Mouse (Mus musculus) CH12.LX (cell line): ENCODE data around the gene Bach2. TPM values are rescaled to one million over a fixed set of nuclear protein-coding genes. Genes with fewer than 3 reads are reported as not detected.

Source experiments
- DNase-seq: peaks from one replicate; pipeline ENCODE4 v3.0.0-alpha.2; 2013; ENCODE audit errors: extremely low read depth
- H3K27ac ChIP-seq: 2 replicates; pipeline ENCODE4 v1.5.1; 2012; ENCODE audit warnings: low read depth, mild to moderate bottlenecking, control low read depth, moderate library complexity; ENCODE audit not compliant: insufficient read depth
- H3K27me3 ChIP-seq: replicated peaks from 2 replicates; pipeline ENCODE3; 2012; ENCODE audit warnings: inconsistent platforms
- H3K36me3 ChIP-seq, 2 experiments: replicated peaks in 1 of 2; 2 replicates each; pipeline versions ENCODE3 to v1.6.1; 2012; ENCODE audit warnings: inconsistent platforms in 1 of 2, low read length in 1 of 2, mild to moderate bottlenecking in 1 of 2, mixed read lengths in 1 of 2, moderate library complexity in 1 of 2; ENCODE audit not compliant: control insufficient read depth in 1 of 2, insufficient read depth in 1 of 2
- H3K4me1 ChIP-seq, 2 experiments: 2 replicates each; pipeline ENCODE4 v1.6.1; 2012; ENCODE audit warnings: inconsistent platforms in 1 of 2, moderate library complexity in 1 of 2; ENCODE audit not compliant: insufficient read depth in 2 of 2, control insufficient read depth in 1 of 2
- H3K4me2 ChIP-seq: 2 replicates; pipeline ENCODE4 v1.6.1; 2012; ENCODE audit warnings: low read depth, mild to moderate bottlenecking, control low read depth; ENCODE audit not compliant: poor library complexity, insufficient read depth, severe bottlenecking
- H3K4me3 ChIP-seq, 3 experiments: fragments of 150-350 bp in 1 of 3; sonication (generic) in 1 of 3; replicated peaks in 1 of 3; 2 replicates each; pipeline versions ENCODE3 to v1.5.1; 2011 to 2012; ENCODE audit warnings: low read depth in 2 of 3, low read length in 2 of 3, mild to moderate bottlenecking in 2 of 3, moderate library complexity in 2 of 3, control low read depth in 1 of 3, improper control_type of control experiment in 1 of 3, inconsistent platforms in 1 of 3, mixed read lengths in 1 of 3; ENCODE audit not compliant: poor library complexity in 1 of 3
- H3K79me2 ChIP-seq: replicated peaks from 2 replicates; pipeline ENCODE4 v1.6.1; 2012; ENCODE audit warnings: mild to moderate bottlenecking, moderate library complexity; ENCODE audit not compliant: control insufficient read depth, poor library complexity, insufficient read depth, severe bottlenecking; ENCODE audit errors: extremely low read depth
- H3K9ac ChIP-seq: 2 replicates; pipeline ENCODE4 v1.6.1; 2012; ENCODE audit warnings: low read depth, mild to moderate bottlenecking, control low read depth, moderate library complexity; ENCODE audit not compliant: insufficient read depth
- H3K9me3 ChIP-seq: replicated peaks from 2 replicates; pipeline ENCODE3; 2012; ENCODE audit warnings: low read length, inconsistent platforms, mixed read lengths
- CHD1 ChIP-seq: IDR thresholded peaks from 2 replicates; pipeline ENCODE4 v1.6.1; 2012; ENCODE audit warnings: low read depth, low read length, improper control_type of control experiment, inconsistent platforms
- CHD2 ChIP-seq: IDR thresholded peaks from 2 replicates; pipeline ENCODE4 v1.6.1; 2011; ENCODE audit warnings: low read length, improper control_type of control experiment
- E2F4 ChIP-seq: IDR thresholded peaks from 2 replicates; pipeline ENCODE4 v1.6.1; 2011; ENCODE audit warnings: low read depth, low read length, improper control_type of control experiment; ENCODE audit not compliant: insufficient replicate concordance
- ELF1 ChIP-seq: IDR thresholded peaks from 2 replicates; pipeline ENCODE4 v1.6.1; 2014; ENCODE audit warnings: low read depth, mild to moderate bottlenecking, inconsistent platforms, low read length, improper control_type of control experiment
- EP300 ChIP-seq: IDR thresholded peaks from 2 replicates; pipeline ENCODE4 v1.6.1; 2011; ENCODE audit warnings: low read length, improper control_type of control experiment
- ETS1 ChIP-seq: conservative IDR thresholded peaks from 2 replicates; pipeline ENCODE4 v1.6.1; 2012; ENCODE audit warnings: low read depth, mild to moderate bottlenecking, inconsistent platforms, low read length, improper control_type of control experiment, moderate library complexity
- IRF4 ChIP-seq: IDR thresholded peaks from 2 replicates; pipeline ENCODE4 v1.6.1; 2014; ENCODE audit warnings: low read depth, mild to moderate bottlenecking, inconsistent platforms, low read length, improper control_type of control experiment
- JUN ChIP-seq: IDR thresholded peaks from 2 replicates; pipeline ENCODE4 v1.6.1; 2011; ENCODE audit warnings: low read depth, mild to moderate bottlenecking, low read length, improper control_type of control experiment, moderate library complexity; ENCODE audit not compliant: insufficient read depth
- JUND ChIP-seq: conservative IDR thresholded peaks from 2 replicates; pipeline ENCODE4 v1.6.1; 2011; ENCODE audit warnings: low read depth, low read length, improper control_type of control experiment
- KAT2A ChIP-seq: IDR thresholded peaks from 2 replicates; pipeline ENCODE4 v1.6.1; 2012; ENCODE audit warnings: low read length, improper control_type of control experiment, inconsistent platforms; ENCODE audit not compliant: insufficient replicate concordance
- MAZ ChIP-seq: IDR thresholded peaks from 2 replicates; pipeline ENCODE4 v1.6.1; 2012; ENCODE audit warnings: low read depth, mild to moderate bottlenecking, inconsistent platforms, low read length, improper control_type of control experiment, moderate library complexity
- MEF2A ChIP-seq: IDR thresholded peaks from 2 replicates; pipeline ENCODE4 v1.6.1; 2014; ENCODE audit warnings: low read depth, mild to moderate bottlenecking, inconsistent platforms, low read length, improper control_type of control experiment, borderline replicate concordance
- MXI1 ChIP-seq: IDR thresholded peaks from 2 replicates; pipeline ENCODE4 v1.6.1; 2011; ENCODE audit warnings: mild to moderate bottlenecking, low read depth, low read length, improper control_type of control experiment
- PAX5 ChIP-seq: IDR thresholded peaks from 2 replicates; pipeline ENCODE4 v1.6.1; 2012; ENCODE audit warnings: low read length, inconsistent platforms, mixed read lengths
- POLR2A ChIP-seq: IDR thresholded peaks from 2 replicates; pipeline ENCODE4 v1.6.1; 2011; ENCODE audit warnings: low read depth, mild to moderate bottlenecking, improper control_type of control experiment, low read length
- POLR2AphosphoS2 ChIP-seq: IDR thresholded peaks from 2 replicates; pipeline ENCODE4 v1.6.1; 2011; ENCODE audit warnings: low read depth, low read length, improper control_type of control experiment
- RAD21 ChIP-seq: IDR thresholded peaks from 2 replicates; pipeline ENCODE4 v1.6.1; 2011; ENCODE audit warnings: low read depth, mild to moderate bottlenecking, low read length, improper control_type of control experiment, moderate library complexity
- RCOR1 ChIP-seq: conservative IDR thresholded peaks from 2 replicates; pipeline ENCODE4 v1.6.1; 2012; ENCODE audit warnings: low read depth, mild to moderate bottlenecking, inconsistent platforms, low read length, improper control_type of control experiment
- SMC3 ChIP-seq: IDR thresholded peaks from 2 replicates; pipeline ENCODE4 v1.6.1; 2011; ENCODE audit warnings: low read depth, low read length, improper control_type of control experiment
- TCF12 ChIP-seq: IDR thresholded peaks from 2 replicates; pipeline ENCODE4 v1.6.1; 2014; ENCODE audit warnings: low read depth, mild to moderate bottlenecking, inconsistent platforms, low read length, improper control_type of control experiment
- USF2 ChIP-seq: conservative IDR thresholded peaks from 2 replicates; pipeline ENCODE4 v1.6.1; 2011; ENCODE audit warnings: low read depth, low read length, improper control_type of control experiment
- ZKSCAN1 ChIP-seq: IDR thresholded peaks from 2 replicates; pipeline ENCODE4 v1.6.1; 2012; ENCODE audit warnings: low read depth, inconsistent platforms, low read length, improper control_type of control experiment, borderline replicate concordance
- dilution Hi-C: fragments of 300-500 bp; cut with MboI; formaldehyde crosslinking; loops from 2 replicates; pipeline ENCODE4 v1.14.3; 2020; ENCODE audit warnings: low sequenced_read_pairs; ENCODE audit not compliant: extremely low pct_unique_long_range_greater_than_20kb, extremely low pct_ligation_motif_present
- in situ Hi-C: fragments of 300-500 bp; cut with MboI; formaldehyde crosslinking; loops from 3 replicates; pipeline ENCODE4 v1.14.3; 2019; ENCODE audit warnings: low sequenced_read_pairs, low pct_ligation_motif_present, low pct_unique_long_range_greater_than_20kb, mixed read lengths
- polyA plus RNA-seq: library from polyadenylated mRNA; unstranded; fragments of >175 nt; gene quantifications from 2 replicates; pipeline ENCODE4 v1.2.1, GENCODE M21; 2012; ENCODE audit warnings: low read depth; ENCODE audit not compliant: insufficient read length
- total RNA-seq, 2 experiments: library from RNA; depleted of rRNA; stranded (reverse); fragments of 300-350 nt in 1 of 2; fragments of >200 nt in 1 of 2; gene quantifications; 2 replicates each; pipeline ENCODE4 v1.2.3; 2012 to 2014

The Bach2 gene
- total and polyA plus RNA-seq, 3 experiments, result 0.11 TPM; not detected in 2

GRCm38 (mm10) chr4:32504236-32504635 is 265.6 kb downstream of the Bach2 start:
- Histone ChIP-seq H3K4me3 (no peak overlapping the region), H3K9me3 (no peaks in the 10 kb centered on the region), H3K9ac (no peak overlapping the region), H3K4me2 (no peak overlapping the region), H3K4me1 (peaks cover 13 to 21% of the 10 kb centered on the region in 2 experiments), H3K27ac (no peak overlapping the region), H3K79me2 (no peaks in the 10 kb centered on the region), H3K36me3 (no peaks in the 10 kb centered on the region), H3K27me3 (no peaks in the 10 kb centered on the region)
- dilution Hi-C loops, result no loop called here
- DNase-seq, result no peak
- TF ChIP-seq JUN (no peak), KAT2A (no peak), POLR2A (no peak), ELF1 (no peak), POLR2AphosphoS2 (no peak), MEF2A (no peak), RCOR1 (no peak)
- in situ Hi-C loops, result no loop called here

- Histone ChIP-seq H3K9ac (no peak overlapping the region), H3K36me3 (no peaks in the 10 kb centered on the region), H3K9me3 (no peaks in the 10 kb centered on the region), H3K27ac (no peak overlapping the region), H3K4me3 (no peak overlapping the region), H3K27me3 (no peaks in the 10 kb centered on the region), H3K4me2 (no peak overlapping the region), H3K4me1 (peaks cover 12 to 20% of the 10 kb centered on the region in 2 experiments), H3K79me2 (no peaks in the 10 kb centered on the region)
- dilution Hi-C loops (no loop called here), in situ Hi-C loops (no loop called here)
- DNase-seq, result no peak
- TF ChIP-seq PAX5 (no peak), ZKSCAN1 (no peak), USF2 (no peak), MXI1 (no peak), SMC3 (no peak), E2F4 (no peak)
Observed at GRCm38 (mm10) chr4:32506306-32506808, 267.8 kb downstream of the Bach2 start.

GRCm38 (mm10) chr4:32507041-32507440 is 268.4 kb downstream of the Bach2 start:
- H3K79me2 ChIP-seq, result no peaks in the 10 kb centered on the region
- dilution Hi-C loops, result no loop called here

More at GRCm38 (mm10) chr4:32507041-32507440, 268.4 kb downstream of the Bach2 start:
- Histone ChIP-seq H3K9me3 (no peaks in the 10 kb centered on the region), H3K4me1 (peaks cover 7 to 13% of the 10 kb centered on the region in 2 experiments; a peak in 3 of 4 replicates), H3K27me3 (no peaks in the 10 kb centered on the region), H3K4me2 (no peak overlapping the region), H3K36me3 (no peaks in the 10 kb centered on the region), H3K27ac (no peak overlapping the region), H3K9ac (no peak overlapping the region), H3K4me3 (no peak overlapping the region)
- in situ Hi-C loops, result no loop called here
- no peak for DNase-seq
- TF ChIP-seq JUND, result no peak
- TF ChIP-seq KAT2A, result no peak
- no peak for TF ChIP-seq EP300
- no peak for TF ChIP-seq PAX5
- TF ChIP-seq MEF2A, result no peak
- TF ChIP-seq TCF12, result no peak
- TF ChIP-seq IRF4, result no peak
- no peak for TF ChIP-seq CHD1
- TF ChIP-seq CHD2, result no peak
- TF ChIP-seq RAD21, result no peak
- no peak for TF ChIP-seq MXI1
- TF ChIP-seq SMC3, result no peak
- no peak for TF ChIP-seq ETS1
- no peak for TF ChIP-seq MAZ
